Mouse (Mus musculus) testis, adult 2 months (tissue): ENCODE measurements at regions not wholly inside any gene's neighbourhood (a gene's known extent, or its start where the extent isn't known, plus 50 kb on each side); places are given as distances from the start of the nearest gene placed in this dataset.

Source experiments
- H3K27ac ChIP-seq: fragments of 200-500 bp; 2 replicates; pipeline ENCODE4 v1.5.1; 2012; ENCODE audit warnings: low read depth, low read length; ENCODE audit not compliant: control insufficient read depth, insufficient read depth
- H3K27me3 ChIP-seq: fragments of 200-500 bp; 2 replicates; pipeline ENCODE4 v1.6.1; 2012; ENCODE audit warnings: mild to moderate bottlenecking, low read length, moderate library complexity; ENCODE audit not compliant: control insufficient read depth, insufficient read depth
- H3K36me3 ChIP-seq: fragments of 200-500 bp; 2 replicates; pipeline ENCODE4 v1.6.1; 2012; ENCODE audit warnings: mild to moderate bottlenecking, low read length; ENCODE audit not compliant: control insufficient read depth, insufficient read depth
- H3K4me1 ChIP-seq: fragments of 200-500 bp; 2 replicates; pipeline ENCODE4 v1.6.1; 2012; ENCODE audit warnings: low read length; ENCODE audit not compliant: control insufficient read depth, insufficient read depth
- H3K4me3 ChIP-seq: fragments of 200-500 bp; 2 replicates; pipeline ENCODE4 v1.5.1; 2012; ENCODE audit warnings: low read depth, mild to moderate bottlenecking, low read length, moderate library complexity, mixed read lengths; ENCODE audit not compliant: control insufficient read depth
- CTCF ChIP-seq: fragments of 200-500 bp; IDR thresholded peaks from 2 replicates; pipeline ENCODE4 v1.5.1; 2012; ENCODE audit warnings: low read depth, mild to moderate bottlenecking, inconsistent platforms, low read length, moderate library complexity; ENCODE audit not compliant: control insufficient read depth, insufficient read depth, insufficient replicate concordance
- POLR2A ChIP-seq: fragments of 200-500 bp; IDR thresholded peaks from 2 replicates; pipeline ENCODE4 v1.6.1; 2012; ENCODE audit warnings: low read depth, mild to moderate bottlenecking, inconsistent platforms, low read length, moderate library complexity; ENCODE audit not compliant: control insufficient read depth

DNA sequence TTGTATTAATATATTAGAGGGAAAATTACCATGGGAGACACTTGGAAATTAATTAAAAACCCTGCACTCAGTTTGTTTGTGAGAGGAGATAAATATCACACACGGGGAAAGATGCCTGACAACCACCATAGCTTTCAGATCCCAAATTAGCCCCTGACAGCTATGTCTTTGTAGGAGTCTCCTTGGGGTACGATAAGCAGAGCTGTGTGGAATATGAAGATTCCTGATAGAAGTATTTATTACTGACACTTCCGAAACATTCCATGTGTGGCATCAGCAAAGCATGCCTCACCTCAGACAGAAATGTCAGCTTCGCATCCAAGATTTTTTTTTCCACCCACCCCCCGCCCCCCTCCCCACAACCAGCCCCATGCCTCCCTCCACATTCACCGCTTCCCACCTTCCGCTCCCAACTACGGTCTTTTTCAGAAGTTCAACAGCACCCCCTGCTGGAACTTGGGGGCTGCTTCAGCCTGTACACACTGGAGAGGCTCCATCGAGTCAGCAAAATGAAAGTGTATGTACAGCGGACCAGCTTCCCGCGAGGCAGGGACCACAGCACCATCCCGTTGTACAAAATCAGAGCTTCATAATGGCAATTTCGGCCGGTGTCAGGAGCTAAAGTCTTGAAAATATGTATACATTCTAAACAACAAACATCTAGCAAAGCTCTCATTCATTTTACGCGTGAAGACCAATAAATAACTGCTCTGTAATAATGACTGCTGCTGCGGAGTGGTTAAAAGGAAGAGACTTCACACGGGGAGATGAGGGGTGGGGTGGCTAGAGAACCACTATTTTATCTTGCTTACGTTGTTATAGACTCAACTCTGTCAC is 66.7 kb downstream of the Rwdd3 start:
- TF ChIP-seq POLR2A (no peak), CTCF (peak; percentile 68; the same call in 1 of the 2 replicates)
- Histone ChIP-seq H3K4me3 (peak overlapping the region; percentile 38; the same call in 1 of the 2 replicates), H3K36me3 (no peaks in the 10 kb centered on the region), H3K27ac (no peak overlapping the region), H3K27me3 (no peaks in the 10 kb centered on the region), H3K4me1 (peaks cover 2% of the 10 kb centered on the region; the same call in 1 of the 2 replicates)

DNA sequence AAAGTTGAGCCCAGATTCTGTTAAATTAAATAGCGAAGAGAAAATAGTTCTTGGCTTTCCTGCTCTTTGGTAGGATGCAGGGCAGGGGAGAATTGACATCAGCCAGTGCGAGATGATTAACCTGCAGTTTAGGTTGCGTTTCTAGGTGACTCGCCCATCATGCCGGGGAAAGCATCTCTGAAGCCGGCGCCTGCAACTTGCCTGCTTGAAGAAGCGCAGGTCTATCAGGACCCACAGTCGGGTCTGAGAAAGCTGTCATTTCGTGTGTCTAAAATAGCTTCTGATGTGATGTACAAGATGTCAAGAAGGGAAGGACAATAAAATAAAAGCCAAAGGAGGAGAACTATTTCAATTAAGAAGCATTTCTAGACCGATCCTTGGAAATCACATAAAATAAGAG is 68.6 kb downstream of the Rwdd3 start:
- H3K27ac ChIP-seq, result no peak overlapping the region
- peaks cover 2% of the 10 kb centered on the region; the same call in 1 of the 2 replicates for H3K4me1 ChIP-seq
- no peaks in the 10 kb centered on the region for H3K36me3 ChIP-seq
- no peak overlapping the region for H3K4me3 ChIP-seq
- no peaks in the 10 kb centered on the region for H3K27me3 ChIP-seq
- TF ChIP-seq CTCF, result no peak
- no peak for TF ChIP-seq POLR2A

DNA sequence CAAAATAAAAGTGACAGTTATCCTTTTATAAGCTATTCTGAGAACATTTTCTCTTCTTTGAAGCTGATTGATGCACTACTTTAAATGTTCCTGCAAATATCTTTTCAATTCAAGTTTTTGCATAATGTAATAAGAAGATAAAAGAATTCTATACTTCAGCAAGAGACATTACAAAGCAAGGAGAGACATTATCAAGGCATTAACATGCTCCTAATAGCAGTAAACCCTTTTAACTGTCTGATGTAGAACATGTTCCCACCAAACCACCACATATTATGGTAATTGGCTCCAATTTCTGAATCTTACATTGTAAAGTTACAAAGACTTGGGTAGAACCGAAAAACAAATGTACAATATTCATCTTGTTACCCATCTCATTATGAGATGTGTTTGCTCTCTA is 69.4 kb downstream of the Rwdd3 start:
- Histone ChIP-seq H3K4me3 (no peak overlapping the region), H3K27ac (no peak overlapping the region), H3K36me3 (no peaks in the 10 kb centered on the region)

DNA sequence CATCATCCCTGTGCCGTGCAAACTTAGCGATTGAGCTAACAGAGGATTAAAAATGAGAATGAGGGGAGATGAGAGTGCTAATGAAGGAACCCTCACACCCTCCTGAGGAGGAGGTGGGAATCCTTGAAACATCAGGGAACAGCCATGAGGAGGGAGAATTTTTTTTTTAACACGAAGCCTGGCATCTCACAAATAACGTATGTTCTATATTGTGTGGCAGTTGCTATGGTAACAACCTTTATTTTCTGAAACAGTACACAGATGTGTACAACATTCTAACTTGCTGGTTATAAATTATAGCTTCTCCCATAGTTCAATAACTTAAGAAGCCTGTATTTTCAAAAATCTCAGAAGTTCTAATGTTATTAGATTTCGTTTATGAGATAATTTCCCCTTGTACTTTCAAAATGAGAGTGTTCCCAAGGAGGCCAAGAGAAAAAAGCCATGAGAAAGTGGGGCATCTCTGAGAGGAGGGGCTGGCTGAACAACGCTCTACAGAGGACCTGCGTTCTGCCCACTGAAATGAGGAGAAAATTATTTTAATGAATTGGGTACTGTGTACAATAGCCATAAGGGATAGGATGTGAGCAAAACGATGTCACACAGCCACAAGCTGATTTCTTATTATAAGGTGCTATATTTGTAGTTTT is 71.2 kb downstream of the Rwdd3 start:
- Histone ChIP-seq H3K36me3 (no peaks in the 10 kb centered on the region), H3K27ac (no peak overlapping the region), H3K4me3 (no peak overlapping the region), H3K27me3 (no peaks in the 10 kb centered on the region), H3K4me1 (peaks cover 7% of the 10 kb centered on the region)
- TF ChIP-seq CTCF (no peak), POLR2A (no peak)

More for the DNA sequence above, 69.4 kb downstream of the Rwdd3 start:
- no peak for TF ChIP-seq POLR2A
- TF ChIP-seq CTCF, result no peak
- Histone ChIP-seq H3K4me1 (peaks cover 7% of the 10 kb centered on the region), H3K27me3 (no peaks in the 10 kb centered on the region)

DNA sequence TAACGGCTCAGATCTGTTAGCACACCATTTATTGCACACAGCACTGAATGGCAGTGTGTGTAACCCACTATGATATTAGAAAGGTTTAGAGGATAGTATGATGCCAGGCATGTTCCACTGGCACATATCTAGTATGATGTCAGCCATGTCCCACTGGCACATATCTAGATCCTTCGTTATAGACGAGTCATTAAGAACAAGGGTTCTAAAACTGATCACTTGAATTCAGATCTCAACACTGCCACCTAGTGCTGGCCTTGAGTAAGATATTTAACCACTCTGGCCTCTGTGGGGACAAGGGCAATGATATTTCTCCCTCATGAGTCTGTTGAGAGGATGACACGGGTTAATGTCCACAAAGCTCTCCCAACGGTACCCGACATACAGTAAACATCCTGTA is 78.0 kb downstream of the Rwdd3 start:
- Histone ChIP-seq H3K4me1 (peaks cover 5% of the 10 kb centered on the region), H3K36me3 (no peaks in the 10 kb centered on the region), H3K27me3 (no peaks in the 10 kb centered on the region), H3K4me3 (no peak overlapping the region), H3K27ac (no peak overlapping the region)
- TF ChIP-seq CTCF (no peak), POLR2A (no peak)

DNA sequence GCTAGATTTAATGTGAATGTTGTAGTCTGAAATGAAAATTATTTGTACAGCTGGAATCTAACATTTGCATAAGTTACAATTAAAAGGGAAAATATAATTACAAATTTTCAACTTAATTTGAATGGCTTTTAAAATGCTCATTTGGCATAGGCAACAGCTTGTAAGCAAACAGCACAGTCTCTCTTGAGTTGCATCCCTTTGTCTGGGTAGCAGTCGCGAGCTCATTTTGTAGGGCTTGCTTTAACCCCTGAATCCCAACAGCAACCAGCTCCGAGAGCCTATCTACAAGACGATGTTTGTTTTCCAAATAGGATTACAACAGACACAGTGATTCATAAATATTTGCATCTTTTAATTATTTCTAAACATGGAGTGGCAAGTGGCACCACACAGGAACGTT is 82.8 kb downstream of the Rwdd3 start:
- H3K4me3 ChIP-seq, result no peak overlapping the region
- no peak overlapping the region for H3K27ac ChIP-seq
- TF ChIP-seq POLR2A (no peak), CTCF (no peak)
- no peaks in the 10 kb centered on the region for H3K36me3 ChIP-seq
- no peaks in the 10 kb centered on the region for H3K27me3 ChIP-seq
- H3K4me1 ChIP-seq, result no peaks in the 10 kb centered on the region

DNA sequence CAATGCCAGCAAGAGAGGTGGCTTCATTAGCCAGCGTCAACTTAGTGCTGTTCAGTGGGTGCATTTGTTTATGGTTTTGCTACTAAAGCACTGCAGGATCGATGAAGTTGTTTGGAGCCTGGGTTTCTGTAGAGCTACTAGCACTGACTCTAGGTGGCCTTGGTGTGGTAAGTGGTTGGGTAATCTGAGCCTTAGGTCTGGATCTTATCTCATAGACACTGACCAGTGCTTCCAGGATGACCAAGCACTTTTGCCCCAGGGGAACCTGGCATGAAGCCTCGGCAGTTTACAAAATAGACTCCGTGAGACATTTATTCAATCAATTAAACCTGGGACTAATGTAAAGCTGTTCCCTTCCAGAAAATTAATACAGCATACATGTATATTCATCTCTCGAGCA is 102.8 kb downstream of the Rwdd3 start:
- TF ChIP-seq POLR2A (no peak), CTCF (no peak)

More for the DNA sequence above, 102.8 kb downstream of the Rwdd3 start:
- no peaks in the 10 kb centered on the region for H3K27me3 ChIP-seq
- H3K36me3 ChIP-seq, result no peaks in the 10 kb centered on the region
- no peak overlapping the region for H3K4me3 ChIP-seq
- no peaks in the 10 kb centered on the region for H3K4me1 ChIP-seq
- no peak overlapping the region for H3K27ac ChIP-seq
